Mouse (Mus musculus) spleen, adult 2 months (tissue): ENCODE data around the gene B3gnt4. TPM values are rescaled to one million over a fixed set of nuclear protein-coding genes. Genes with fewer than 3 reads are reported as not detected.

Source experiments
- DNase-seq, 2 experiments: peaks; one replicate each; pipeline versions ENCODE4 v3.0.0 to v3.0.0-alpha.2; 2012 to 2021; ENCODE audit warnings: low spot score in 2 of 2, low read depth in 1 of 2
- H3K27ac ChIP-seq: fragments of 200-500 bp; 2 replicates; pipeline ENCODE4 v1.5.1; 2012; ENCODE audit warnings: low read length, inconsistent platforms; ENCODE audit not compliant: insufficient read depth
- H3K27me3 ChIP-seq: fragments of 200-500 bp; 2 replicates; pipeline ENCODE4 v1.6.1; 2012; ENCODE audit warnings: mild to moderate bottlenecking, moderate library complexity, low read length, inconsistent platforms; ENCODE audit not compliant: control insufficient read depth, insufficient read depth
- H3K36me3 ChIP-seq: fragments of 200-500 bp; 2 replicates; pipeline ENCODE4 v1.6.1; 2012; ENCODE audit warnings: mild to moderate bottlenecking, low read length, inconsistent platforms; ENCODE audit not compliant: control insufficient read depth, insufficient read depth
- H3K4me1 ChIP-seq: fragments of 200-500 bp; 2 replicates; pipeline ENCODE4 v1.6.1; 2011; ENCODE audit warnings: inconsistent platforms; ENCODE audit not compliant: control insufficient read depth, insufficient read depth, insufficient read length
- H3K4me3 ChIP-seq: fragments of 200-500 bp; 2 replicates; pipeline ENCODE4 v1.5.1; 2011; ENCODE audit warnings: mild to moderate bottlenecking, inconsistent platforms; ENCODE audit not compliant: insufficient read depth, insufficient read length; ENCODE audit errors: extremely low read depth
- CTCF ChIP-seq: fragments of 200-500 bp; IDR thresholded peaks from 2 replicates; pipeline ENCODE4 v1.5.1; 2011; ENCODE audit warnings: mild to moderate bottlenecking, inconsistent platforms; ENCODE audit not compliant: insufficient read depth, insufficient read length, insufficient replicate concordance; ENCODE audit errors: extremely low read depth
- POLR2A ChIP-seq: fragments of 200-500 bp; IDR thresholded peaks from 2 replicates; pipeline ENCODE4 v1.6.1; 2011; ENCODE audit warnings: low read depth, low read length, inconsistent platforms
- WGBS: fragments of 180-500 bp; shearing (Covaris S2); methylation state at CpG from one replicate; pipeline ENCODE4 v1.1.7; 2018; 5-methylcytosine and 5-hydroxymethylcytosine counted together
- polyA plus RNA-seq: library from polyadenylated mRNA; depleted of rRNA; stranded (reverse); fragments of >200 nt; gene quantifications from 2 replicates; pipeline ENCODE4 v1.2.3, GENCODE M21; 2012; rRNA removed

The B3gnt4 gene
- polyA plus RNA-seq, 1 experiment = 0.05 TPM

- H3K4me1 ChIP-seq = no peaks in the 10 kb centered on the region
- peaks cover 41% of the 10 kb centered on the region for H3K36me3 ChIP-seq
- WGBS = 93% methylated on average over 8 of the region's 8 CpGs
- no peak overlapping the region for H3K4me3 ChIP-seq
- TF ChIP-seq POLR2A (no peak), CTCF (no peak)
- no peaks in the 10 kb centered on the region for H3K27me3 ChIP-seq
- no peak overlapping the region for H3K27ac ChIP-seq
- no peak for DNase-seq
These were observed 49.3 kb downstream of the B3gnt4 start for GRCm38 (mm10) chr5:123559588-123559987.

- no peak for DNase-seq
- TF ChIP-seq POLR2A (no peak), CTCF (no peak)
- H3K36me3 ChIP-seq = peaks cover 46% of the 10 kb centered on the region
- H3K27ac ChIP-seq = no peak overlapping the region
- no peak overlapping the region for H3K4me3 ChIP-seq
- H3K4me1 ChIP-seq = no peaks in the 10 kb centered on the region
- 97% methylated on average over 11 of the region's 11 CpGs for WGBS
- H3K27me3 ChIP-seq = no peaks in the 10 kb centered on the region
These were observed 50.9 kb downstream of the B3gnt4 start for GRCm38 (mm10) chr5:123561128-123561527.

Other genes starting within 250 kb of the B3gnt4 start
- gene Bcl7a, start 166.6 kb upstream of the B3gnt4 start, polyA plus RNA-seq = 12.4 and 12.8 TPM in 2 replicates
- 87.1 and 113 TPM in 2 replicates for gene Mlxip, start 115.7 kb upstream of the B3gnt4 start, polyA plus RNA-seq
- not detected in 2 replicates for gene Lrrc43, start 21.2 kb upstream of the B3gnt4 start, polyA plus RNA-seq
- not detected in 2 replicates for gene Il31, start 21.0 kb upstream of the B3gnt4 start, polyA plus RNA-seq
- gene Diablo, start 13.7 kb downstream of the B3gnt4 start, polyA plus RNA-seq = 37.6 and 39.1 TPM in 2 replicates
- gene Gm49027, start 15.0 kb downstream of the B3gnt4 start, polyA plus RNA-seq = 2.4 and 2.9 TPM in 2 replicates
- 11.0 and 12.2 TPM in 2 replicates for gene Vps33a, start 62.6 kb downstream of the B3gnt4 start, polyA plus RNA-seq
- 10.8 and 11.4 TPM in 2 replicates for gene Clip1, start 174.2 kb downstream of the B3gnt4 start, polyA plus RNA-seq
- 18.8 and 24.4 TPM in 2 replicates for gene Zcchc8, start 210.6 kb downstream of the B3gnt4 start, polyA plus RNA-seq
- gene Rsrc2, start 239.0 kb downstream of the B3gnt4 start, polyA plus RNA-seq = 9.0 and 11.3 TPM in 2 replicates
- gene Kntc1, start 239.3 kb downstream of the B3gnt4 start, polyA plus RNA-seq = 1.5 and 2.1 TPM in 2 replicates